Mouse (Mus musculus): ENCODE measurements around the gene Rtn4r.

Gene Rtn4r

DNA sequence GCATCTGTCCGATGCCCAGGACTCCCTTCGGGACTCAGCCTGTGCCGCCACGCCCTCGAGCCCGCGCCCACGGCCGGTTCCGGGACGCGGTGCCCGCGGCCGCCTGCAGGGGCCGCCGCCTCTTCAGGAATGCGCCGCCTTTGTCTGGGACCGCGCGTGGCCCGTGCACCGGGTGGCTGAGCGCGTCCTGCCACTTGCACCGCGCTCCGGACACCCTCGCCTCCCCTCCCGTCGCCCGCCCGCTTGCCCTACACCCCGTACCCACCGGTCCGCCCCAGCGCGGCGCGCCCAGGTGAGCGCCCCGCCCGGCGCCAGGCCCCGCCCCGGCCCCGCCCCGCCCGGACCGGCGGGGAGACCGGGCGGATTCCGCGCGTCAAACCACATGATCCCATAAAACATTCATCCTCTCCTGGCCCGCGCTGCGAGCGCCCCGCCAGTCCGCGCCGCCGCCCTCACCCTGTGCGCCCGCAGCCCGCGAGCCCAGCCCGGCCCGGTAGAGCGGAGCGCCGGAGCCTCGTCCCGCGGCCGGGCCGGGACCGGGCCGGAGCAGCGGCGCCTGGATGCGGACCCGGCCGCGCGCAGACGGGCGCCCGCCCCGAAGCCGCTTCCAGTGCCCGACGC, at the start of gene Rtn4r:
Gene Rtn4r (plus strand): TSS at position 402 of the 621 bp plus-strand sequence.
- in situ Hi-C loops (cut with MboI), result no loop called here

- in situ Hi-C loops (cut with MboI), result no loop called here
Measured at GRCm38 (mm10) chr16:18078314-18079015, 49.0 kb upstream of the Rtn4r start.

DNA sequence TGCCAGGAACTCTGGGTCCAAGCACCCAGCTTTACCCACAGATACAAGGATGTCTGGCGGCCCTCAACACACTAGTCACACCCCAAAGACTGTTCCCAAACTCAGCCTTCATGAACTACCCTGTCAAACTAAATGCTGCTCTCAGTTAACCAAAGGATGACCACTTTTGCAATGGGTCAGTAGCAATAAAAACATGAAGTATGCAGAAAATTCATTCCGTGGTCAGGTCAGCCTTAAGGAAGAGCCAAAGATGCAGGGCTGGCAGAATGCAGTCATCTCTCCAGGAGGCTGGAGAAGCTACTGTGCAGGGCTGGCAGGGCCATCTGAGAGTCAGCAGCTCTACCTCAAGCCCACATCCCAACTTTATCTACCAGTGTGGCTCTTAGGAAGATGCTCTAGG, 48.1 kb upstream of the Rtn4r start:
- in situ Hi-C loops (cut with MboI), result no loop called here

DNA sequence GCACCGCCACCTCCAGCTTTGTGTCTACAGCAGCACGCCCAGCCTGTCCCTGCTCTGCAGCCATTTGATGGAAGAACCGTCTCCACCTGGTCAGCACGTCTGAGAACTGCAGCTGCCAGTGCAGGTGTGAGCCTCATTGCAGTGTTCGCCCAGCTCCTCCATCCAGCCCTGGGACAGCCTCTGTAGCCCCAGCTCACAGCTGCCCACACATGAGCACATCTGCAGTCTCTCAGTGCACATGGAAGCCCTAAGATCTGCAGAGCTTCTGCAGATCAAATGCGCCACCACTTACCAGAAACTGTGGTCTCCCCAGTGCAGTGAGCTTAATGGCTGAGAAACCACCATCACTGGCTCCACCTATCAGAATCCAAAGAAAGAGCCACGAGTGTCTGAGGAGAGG, 47.3 kb upstream of the Rtn4r start:
- in situ Hi-C loops (cut with MboI), result no loop called here

DNA sequence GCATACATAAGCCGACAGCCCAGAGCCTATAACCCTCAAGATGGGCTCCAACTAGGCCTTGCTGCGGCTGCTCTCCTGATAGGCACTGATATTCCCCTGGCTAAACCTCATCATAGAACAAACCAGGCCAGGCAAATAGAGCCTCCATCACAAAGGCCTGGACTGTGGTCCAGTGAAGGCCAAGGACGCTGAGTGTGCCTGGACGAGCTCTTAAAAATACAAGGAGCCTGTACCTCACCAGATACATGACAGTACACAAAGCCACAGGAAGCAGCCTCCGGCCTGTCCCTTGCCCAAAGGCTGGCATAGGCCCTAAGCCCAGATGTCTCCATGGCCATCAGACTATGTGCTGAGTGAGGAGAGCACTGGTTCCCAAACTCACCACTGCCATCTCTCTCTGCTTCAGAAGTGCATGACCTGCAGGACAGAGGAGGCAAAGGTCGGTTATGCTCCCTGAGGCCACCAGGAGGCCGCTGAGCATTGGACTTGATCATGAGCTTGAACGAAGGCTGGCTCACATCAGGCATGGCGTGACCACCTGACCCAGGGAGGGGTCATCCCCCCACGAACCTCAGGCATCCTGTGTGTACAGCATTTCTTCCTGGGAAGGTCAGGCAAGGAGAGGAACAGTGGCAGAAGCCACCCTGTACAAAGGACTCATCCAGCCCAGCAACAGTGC, 46.2 kb upstream of the Rtn4r start:
- in situ Hi-C loops (cut with MboI), result no loop called here

DNA sequence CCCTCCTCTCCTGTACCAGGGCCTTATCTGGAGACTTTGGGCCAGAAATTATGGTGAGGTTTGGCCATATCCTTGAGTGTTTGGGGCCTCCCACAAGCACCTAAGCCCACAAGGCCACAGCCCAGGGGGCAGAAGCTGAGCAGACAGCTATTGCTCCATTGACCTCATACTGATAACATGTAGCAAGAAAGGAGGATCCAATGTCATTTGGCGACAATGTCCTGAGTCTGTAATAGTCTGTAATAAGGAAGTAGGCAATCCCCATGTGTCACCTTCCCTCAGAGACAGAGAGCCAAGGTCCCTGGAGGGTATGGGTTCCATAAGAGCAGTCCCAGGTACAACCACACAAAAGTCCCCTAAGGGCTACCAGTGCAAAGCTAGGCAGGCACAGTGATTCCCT, 45.2 kb upstream of the Rtn4r start:
- in situ Hi-C loops (cut with MboI), result no loop called here

DNA sequence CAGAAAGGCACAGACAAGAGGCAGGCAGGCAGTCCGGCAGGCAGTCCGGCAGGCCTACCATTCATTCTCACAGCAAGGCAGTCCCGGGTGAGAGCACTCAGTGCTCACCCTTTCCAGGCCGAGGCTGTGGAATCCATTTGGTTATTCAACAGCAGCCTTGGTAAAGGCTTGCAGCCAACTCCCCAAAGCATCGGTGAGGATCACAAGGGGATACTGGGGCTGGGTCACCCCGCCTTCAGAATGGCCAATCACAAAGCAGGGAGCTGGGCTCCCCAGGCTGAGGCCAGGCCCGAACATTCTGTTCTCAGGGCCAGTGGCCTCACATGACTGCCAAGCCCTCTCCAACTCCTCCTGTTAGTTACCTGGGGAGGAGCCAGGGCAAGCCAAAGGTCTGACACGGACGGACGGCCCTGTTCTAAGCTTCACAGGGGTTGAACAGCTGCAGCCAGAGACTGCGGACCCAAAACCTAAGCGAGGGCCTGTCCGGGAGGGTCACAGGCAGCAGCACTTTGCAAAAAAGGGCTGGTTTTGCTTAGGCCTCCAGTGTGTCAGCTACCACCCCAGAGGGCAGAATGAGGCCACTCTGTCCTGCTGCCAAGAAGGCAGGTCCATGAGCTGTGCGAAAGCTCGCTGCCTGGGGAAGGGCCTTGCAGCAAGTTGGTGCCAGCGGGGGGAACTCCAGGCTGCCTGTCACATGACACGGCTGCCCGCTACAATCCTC, 44.1 kb upstream of the Rtn4r start:
- in situ Hi-C loops (cut with MboI), result no loop called here

DNA sequence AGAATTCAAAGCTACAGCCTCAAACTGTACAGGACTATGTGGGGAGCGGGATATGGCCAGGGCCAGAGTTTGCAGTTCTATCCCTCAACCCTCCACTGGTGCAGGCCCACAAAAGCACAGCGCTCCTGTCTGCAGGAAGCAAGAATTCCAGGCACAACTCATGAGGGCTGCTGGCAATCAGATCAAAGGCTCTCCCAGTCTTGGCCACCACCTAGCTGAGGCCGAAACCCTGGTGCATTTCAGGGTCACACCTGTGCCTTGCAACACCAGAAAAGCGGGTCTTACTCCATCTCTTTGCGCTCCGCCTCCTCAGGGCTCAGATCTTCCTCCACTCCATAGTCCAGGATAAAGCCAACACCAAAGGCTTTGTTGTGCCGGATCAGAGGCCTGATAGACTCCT, 43.2 kb upstream of the Rtn4r start:
- in situ Hi-C loops (cut with MboI), result no loop called here

GRCm38 (mm10) chr16:18087101-18087500, 40.3 kb upstream of the Rtn4r start:
- in situ Hi-C loops (cut with MboI), result no loop called here

DNA sequence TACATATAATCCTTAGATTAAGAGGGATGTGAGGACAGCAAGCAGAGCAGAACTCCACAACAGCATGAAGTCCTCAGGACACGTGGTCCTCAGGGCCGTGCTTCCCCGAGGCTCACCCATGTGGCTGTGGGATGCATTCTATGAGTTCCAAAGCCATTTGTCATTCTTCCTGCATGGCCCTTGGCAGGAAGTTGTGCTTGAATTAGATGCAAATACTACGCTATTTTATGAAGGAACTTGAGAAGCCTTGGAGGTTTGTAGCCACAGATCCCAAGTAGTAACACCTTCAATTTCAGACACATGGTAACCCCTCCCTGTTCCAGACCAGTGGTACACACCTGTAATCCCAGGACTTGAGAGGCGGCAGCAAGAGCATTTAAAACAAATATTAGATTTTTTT, 31.1 kb upstream of the Rtn4r start:
- in situ Hi-C loops (cut with MboI), result no loop called here

DNA sequence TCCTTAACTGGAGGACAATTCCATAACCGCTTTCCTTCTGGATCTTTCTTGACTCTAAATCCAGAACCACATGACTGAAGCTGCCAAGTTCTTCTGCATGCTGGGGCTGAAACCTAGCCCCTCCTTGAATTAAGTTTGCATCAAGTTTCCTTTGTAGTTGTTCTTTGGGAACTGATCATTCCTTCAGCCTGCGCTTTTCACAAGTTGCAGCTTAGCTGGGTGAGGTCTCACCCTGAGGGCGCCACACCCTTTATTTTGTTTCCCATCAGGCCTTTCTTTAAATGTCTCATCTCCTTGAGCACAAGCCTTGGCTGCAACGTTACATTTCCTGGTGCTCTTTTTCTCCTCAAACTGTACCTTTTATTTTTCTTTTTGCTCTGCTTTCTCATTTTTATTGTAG, 24.6 kb upstream of the Rtn4r start:
- in situ Hi-C loops (cut with MboI), result no loop called here

GRCm38 (mm10) chr16:18103366-18103765, 24.1 kb upstream of the Rtn4r start:
- in situ Hi-C loops (cut with MboI), result no loop called here

DNA sequence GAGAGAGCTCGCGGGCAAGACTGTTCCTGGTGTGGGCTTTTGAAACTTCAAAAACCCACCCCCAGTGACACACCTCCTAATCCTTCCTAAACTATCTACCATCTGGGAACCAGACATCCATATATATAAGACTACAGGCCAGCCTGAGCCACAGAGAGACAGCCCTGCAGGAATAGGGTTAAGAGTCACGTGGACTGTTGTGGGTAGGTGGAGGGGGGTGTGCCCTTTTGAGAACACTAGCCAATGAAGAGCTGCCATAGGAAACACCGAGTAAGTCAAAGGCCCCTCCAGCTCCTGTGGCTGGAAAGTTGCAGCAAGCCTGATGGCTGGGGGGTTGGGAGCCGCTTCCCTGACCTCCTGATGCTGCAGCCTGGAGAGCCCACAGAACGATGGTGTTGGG, 23.6 kb upstream of the Rtn4r start:
- in situ Hi-C loops (cut with MboI), result no loop called here

DNA sequence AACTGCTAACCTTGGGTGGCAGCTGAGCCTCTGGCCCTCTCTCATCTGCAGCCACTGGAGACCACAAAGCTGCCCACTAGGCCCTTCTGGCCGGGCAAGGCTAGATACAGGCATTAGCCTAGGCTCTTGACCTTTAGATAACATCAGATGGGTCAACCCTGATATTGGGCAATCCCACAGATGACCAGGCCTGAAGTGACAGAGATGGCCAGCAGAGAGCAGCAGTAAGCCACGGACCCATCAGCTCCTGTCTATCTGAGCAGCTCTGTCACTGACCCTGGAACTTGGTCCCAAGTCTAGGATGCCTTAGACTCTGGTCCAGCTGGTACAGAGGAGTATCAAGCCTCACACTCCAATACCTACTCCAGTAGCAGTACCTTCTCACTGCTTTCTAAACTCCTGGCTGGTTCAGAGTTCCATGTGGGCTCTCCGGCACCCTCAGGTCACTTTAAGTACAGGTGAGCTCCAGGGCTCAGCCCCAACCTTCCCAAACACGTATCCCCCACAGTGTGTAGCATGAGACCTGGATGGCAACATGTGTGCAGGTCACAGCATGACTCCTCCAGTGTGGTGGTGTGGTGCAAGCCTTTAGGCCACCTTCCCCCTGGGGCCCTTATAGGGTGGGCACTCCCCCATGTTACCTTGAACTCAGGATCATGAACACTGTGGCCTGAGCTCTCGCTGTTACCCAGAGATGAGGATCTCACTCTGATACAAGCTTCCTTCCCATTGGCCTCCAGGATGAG, 19.0 kb upstream of the Rtn4r start:
- in situ Hi-C loops (cut with MboI), result no loop called here

DNA sequence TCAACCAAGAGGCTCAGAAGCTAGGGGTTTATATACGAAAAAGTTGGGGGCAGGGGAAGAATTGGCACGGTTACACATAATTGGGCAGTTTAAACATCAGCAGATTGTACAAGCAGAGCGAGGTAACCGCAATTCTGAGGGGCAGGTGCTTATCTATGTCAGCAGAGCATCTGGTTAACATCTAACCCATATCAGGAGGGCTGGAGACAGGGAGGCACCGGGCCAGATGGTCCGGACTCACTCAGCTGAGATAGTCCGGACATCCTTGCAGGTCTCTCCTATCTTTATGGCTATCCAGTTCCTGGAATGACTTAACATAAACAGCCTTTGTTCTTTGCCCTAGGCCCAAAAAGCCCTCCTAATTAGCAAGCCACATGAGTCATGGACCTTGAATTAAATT, 16.4 kb upstream of the Rtn4r start:
- in situ Hi-C loops (cut with MboI), result no loop called here

GRCm38 (mm10) chr16:18116467-18116866, 11.0 kb upstream of the Rtn4r start:
- in situ Hi-C loops (cut with MboI), result no loop called here

DNA sequence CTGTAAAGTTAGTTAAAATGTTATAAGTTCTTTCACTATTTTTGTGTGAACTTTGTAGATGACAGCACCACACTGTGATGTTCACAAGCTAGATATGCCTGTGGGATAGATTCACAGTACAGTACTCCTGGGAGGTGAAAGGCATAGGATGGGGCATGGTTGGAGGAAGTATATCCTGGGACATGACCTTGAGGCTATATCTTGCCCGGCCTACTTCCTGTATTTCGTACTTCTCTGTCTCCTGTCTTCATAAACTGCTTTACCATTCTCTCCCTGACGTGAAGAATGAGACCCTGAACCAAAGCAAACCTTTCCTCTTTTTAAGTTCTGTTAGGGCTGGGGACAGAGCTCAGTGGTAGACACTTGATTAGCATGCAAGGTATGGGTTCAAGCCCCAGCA, 9.2 kb upstream of the Rtn4r start:
- in situ Hi-C loops (cut with MboI), result no loop called here

GRCm38 (mm10) chr16:18119031-18119730, 8.3 kb upstream of the Rtn4r start:
- in situ Hi-C loops (cut with MboI), result no loop called here

DNA sequence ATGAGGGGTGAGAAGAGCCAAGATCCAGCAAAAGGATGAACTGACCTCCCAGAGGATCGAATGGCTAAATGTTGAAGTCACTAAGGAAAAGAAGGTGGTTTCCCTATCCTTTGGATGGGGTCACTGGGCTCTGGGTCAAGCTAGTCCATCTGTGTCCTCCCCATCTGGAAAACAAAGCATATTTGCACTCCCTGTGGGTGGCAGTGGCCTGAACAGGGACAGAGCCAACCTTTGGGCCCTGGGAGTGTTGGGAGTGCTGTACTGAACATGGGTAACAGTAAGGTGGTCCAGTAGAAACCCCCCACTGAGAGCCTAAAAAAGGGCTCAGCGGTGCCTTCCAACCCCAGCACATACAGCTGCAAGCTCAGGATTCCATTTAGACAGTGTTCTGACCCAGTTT, 4.7 kb upstream of the Rtn4r start:
- in situ Hi-C loops (cut with MboI), result no loop called here

GRCm38 (mm10) chr16:18123471-18123870, 4.0 kb upstream of the Rtn4r start:
- in situ Hi-C loops (cut with MboI), result no loop called here

GRCm38 (mm10) chr16:18124040-18124439, 3.4 kb upstream of the Rtn4r start:
- in situ Hi-C loops (cut with MboI), result no loop called here

All from mature B cell (primary cell).